Mouse (Mus musculus) urinary bladder, postnatal 36 days (tissue): ENCODE data around the gene Aox1.
A peak's percentile ranks its signal among the peaks of the same experiment; 100 is the strongest.

Source experiments
- DNase-seq, 2 experiments: peaks; one replicate each; pipeline ENCODE4 v3.0.0; 2022; ENCODE audit warnings: low spot score in 2 of 2, mixed read lengths in 1 of 2

Gene Aox1

DNA sequence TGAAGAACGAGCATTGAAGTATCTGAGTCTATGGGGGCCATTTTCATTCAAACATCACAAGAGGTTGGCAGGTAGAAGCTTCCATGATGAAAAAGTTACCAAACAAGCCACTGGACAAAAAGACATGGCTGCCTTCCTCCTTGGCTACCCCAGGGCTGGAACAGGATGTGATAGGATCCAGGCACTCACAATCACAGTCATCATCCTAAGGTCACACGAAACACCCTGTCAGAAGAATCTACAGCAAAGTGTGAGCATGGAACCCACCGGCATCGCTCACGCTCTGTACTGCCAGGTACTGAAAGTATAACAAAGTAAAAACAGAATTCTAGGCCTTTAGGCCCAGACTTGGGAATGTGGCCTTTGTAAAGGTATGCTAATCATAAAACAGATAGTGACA is 80.5 kb downstream of the Aox1 start:
- no peak for DNase-seq

GRCm38 (mm10) chr1:58111315-58111714 is 81.6 kb downstream of the Aox1 start:
- DNase-seq = no peak

DNA sequence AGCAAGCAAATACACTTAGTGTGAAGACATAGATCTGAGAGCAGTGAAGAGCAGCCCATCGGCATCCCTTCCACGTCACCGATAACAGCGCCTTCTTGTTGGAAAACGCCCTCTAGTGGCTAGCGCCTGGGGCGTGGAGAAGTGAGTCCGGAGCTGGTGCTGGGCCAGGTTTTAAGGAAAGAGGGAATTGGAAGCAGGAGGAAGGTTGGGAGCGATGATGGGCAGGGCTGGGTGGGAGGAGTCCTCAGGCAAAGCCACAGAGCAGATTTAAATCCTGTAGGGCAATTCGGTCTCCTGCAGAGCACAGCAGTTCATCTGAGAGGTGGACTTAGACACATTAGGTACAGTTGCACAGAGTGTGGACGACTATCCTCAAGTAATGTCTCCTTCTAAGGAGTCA is 83.1 kb downstream of the Aox1 start, which contains the start of gene Aox3:
Aox3 (plus strand) TSS at position 251 of the 400 bp plus-strand sequence.
- DNase-seq = peak; percentile 63 to 80

DNA sequence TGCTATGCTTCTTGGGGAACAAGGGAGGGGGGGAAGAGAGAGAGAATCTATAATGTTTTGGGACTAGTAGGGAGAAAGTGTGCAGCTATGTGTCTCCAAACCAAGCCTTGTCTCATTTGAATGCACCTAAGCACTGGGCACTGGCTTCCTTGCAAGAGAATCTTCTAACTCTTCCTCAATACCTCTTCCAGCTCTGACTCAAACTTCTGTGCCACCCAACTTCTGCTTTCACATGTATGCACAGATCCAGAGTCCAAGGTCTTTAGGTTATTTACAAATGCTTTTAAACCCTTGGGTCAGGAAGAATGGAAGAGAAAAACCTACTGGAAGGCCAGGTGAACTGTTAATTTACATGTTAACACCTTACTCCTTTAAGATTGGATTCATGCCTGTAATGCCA is 83.7 kb downstream of the Aox1 start:
- no peak for DNase-seq

DNA sequence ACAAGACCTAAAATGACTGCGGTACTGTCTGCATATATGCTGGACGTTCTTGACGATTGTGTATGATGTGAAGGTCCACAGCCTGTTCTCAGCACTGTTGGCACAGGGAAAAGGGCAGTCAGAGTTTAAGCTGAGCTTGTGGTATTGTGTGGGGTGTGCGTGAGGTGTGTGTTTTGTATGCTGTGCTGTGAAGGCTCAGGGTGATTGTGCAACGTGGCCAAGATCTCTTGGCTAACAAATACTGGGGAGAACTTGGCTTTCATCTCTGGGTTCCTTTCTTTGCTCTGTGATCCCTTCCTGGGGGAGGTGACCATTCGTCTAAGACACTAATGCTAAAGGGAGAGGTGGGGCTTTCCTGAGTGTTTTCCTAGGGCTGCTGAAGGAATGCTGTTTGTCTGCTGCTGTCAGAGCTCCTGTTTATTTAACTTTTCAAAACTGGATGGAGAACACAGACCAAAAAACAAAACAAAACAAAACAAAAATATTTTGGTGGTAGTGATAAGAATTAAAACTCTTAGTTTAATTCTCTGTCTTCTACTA is 84.4 kb downstream of the Aox1 start:
- DNase-seq = peak in 1 of 2 experiments; percentile 9

- no peak for DNase-seq
Observed at GRCm38 (mm10) chr1:58114666-58115375, 85.1 kb downstream of the Aox1 start.

DNA sequence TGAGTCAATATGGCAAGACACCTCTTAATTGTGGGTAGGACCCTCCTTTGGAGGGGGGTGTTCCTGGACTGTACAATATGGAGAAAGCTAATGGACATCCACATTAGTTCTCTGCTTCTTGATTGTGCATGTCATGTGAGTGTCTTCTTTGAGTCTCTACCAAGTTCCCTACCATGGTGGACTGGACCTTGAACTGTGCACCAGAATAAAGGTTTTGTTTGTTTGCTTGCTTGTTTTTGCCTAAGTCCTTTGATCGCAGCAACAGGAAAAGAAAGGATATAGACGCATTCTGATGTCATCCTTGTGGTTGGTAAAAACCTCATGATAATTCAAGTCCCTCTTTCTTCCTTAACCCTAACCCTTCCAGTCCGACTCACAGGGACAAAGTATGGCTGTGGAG is 88.5 kb downstream of the Aox1 start:
- DNase-seq = no peak

- no peak for DNase-seq
Observed at GRCm38 (mm10) chr1:58124901-58125300, 95.2 kb downstream of the Aox1 start.

- no peak for DNase-seq
Observed at GRCm38 (mm10) chr1:58137891-58138290, 108.2 kb downstream of the Aox1 start.

GRCm38 (mm10) chr1:58138986-58139385 is 109.3 kb downstream of the Aox1 start:
- DNase-seq = no peak

GRCm38 (mm10) chr1:58140607-58141006 is 110.9 kb downstream of the Aox1 start:
- no peak for DNase-seq

- peak; percentile 28 to 52 for DNase-seq
Observed at GRCm38 (mm10) chr1:58144384-58145069, 114.8 kb downstream of the Aox1 start.

- DNase-seq = no peak
Observed at GRCm38 (mm10) chr1:58146026-58146425, 116.3 kb downstream of the Aox1 start.

DNA sequence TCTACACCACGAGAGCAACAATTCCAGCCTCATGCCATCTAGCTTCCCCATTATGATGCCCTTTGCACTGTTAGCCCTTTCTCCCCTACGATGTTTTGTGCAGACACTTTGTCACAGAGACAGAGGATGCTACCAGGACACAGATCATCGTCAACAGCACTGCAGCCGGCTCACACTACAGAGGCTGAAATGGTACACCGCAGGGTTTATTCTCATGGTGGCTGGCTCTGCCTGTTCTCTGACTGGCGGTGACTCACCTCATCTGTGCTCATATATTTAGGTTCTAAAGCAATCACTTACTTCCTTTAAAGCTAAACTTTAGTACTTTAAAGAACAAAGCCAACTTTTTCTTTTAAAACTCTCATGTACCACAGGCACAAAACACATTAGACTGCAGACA is 118.0 kb downstream of the Aox1 start:
- DNase-seq = no peak

DNA sequence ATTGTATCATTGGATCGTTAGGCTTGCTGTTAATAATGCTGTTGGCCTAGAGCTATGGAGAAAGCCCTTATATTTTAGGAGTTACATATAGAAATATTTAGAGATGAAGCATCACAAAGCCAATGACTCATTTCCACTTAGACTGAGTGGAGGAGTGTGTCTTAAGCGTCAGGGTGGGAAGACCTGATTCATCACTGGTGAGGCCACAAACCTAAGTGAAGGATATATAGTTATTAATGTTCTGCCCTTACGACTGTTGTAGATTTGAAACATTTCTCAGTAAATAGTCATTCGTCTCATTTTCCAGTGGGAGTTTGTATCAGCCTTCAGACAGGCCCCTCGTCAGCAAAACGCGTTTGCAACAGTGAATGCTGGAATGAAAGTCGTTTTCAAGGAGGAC is 122.5 kb downstream of the Aox1 start:
- DNase-seq = no peak
